Mouse (Mus musculus): ENCODE measurements around the gene Olfr463. TPM values are rescaled to one million over a fixed set of nuclear protein-coding genes. Genes with fewer than 3 reads are reported as not detected.
A peak's percentile ranks its signal among the peaks of the same experiment; 100 is the strongest.

The Olfr463 gene
- polyA plus RNA-seq (2012; fragmentation: generic; extraction: Trizol), result not detected

DNA sequence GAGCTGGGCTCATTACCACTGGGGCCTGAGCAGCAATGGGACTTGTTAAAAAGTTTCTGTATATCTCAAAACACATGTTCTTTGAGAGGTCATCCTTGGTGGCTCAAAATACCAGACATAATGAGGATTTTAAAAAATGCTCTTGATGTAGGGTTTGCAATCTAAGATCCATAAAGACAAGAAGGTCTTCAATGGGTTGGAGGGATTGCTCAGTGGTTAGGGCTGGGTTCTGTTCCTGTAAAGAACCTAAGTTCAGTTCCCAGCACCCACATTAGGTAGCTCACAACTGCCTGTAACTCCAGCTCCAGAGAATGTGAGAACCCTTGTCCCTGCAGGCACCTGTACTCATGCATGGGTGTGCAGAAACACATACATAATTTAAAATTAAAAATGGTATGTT is at the start of gene Olfr463:
Gene Olfr463, minus strand, starts transcription at position 101 of the 400 bp plus-strand sequence.
- no peak within 1 kb of the TSS for H3ac ChIP-seq (ENCODE audit: control insufficient read depth, insufficient read length)
- H3K4me3 ChIP-seq, result no peak within 1 kb of the TSS
- peaks cover 31% of the 10 kb centered on the region for H3K27me3 ChIP-seq (ENCODE audit: control insufficient read depth, insufficient read depth, insufficient read length)
- H3K36me3 ChIP-seq (ENCODE audit: control insufficient read depth, insufficient read depth), result no peaks in the 10 kb centered on the region
- TF ChIP-seq MAX (IDR thresholded peaks at IDR 0.05; ENCODE audit: low read depth) (no peak), E2F4 (IDR thresholded peaks at IDR 0.05; ENCODE audit: insufficient read depth) (no peak), USF1 (IDR thresholded peaks at IDR 0.05; ENCODE audit: low read depth) (no peak), POLR2AphosphoS2 (IDR thresholded peaks at IDR 0.05; ENCODE audit: insufficient read length, low read depth) (no peak), POLR2A (IDR thresholded peaks at IDR 0.05; ENCODE audit: insufficient read length, low read depth) (no peak), REST (IDR thresholded peaks at IDR 0.05; ENCODE audit: insufficient read depth, insufficient read length) (no peak), TCF12 (IDR thresholded peaks at IDR 0.05; ENCODE audit: insufficient read depth, poor library complexity, severe bottlenecking) (no peak), SRF (IDR thresholded peaks at IDR 0.05; ENCODE audit: control insufficient read depth, insufficient read length, low read depth) (no peak), TCF3 (IDR thresholded peaks at IDR 0.05; ENCODE audit: insufficient read length, low read depth) (no peak), CEBPB (IDR thresholded peaks at IDR 0.05; ENCODE audit: insufficient read depth, poor library complexity, severe bottlenecking) (no peak), MYOG (IDR thresholded peaks at IDR 0.05; ENCODE audit: control insufficient read depth in 1 of 3, insufficient read depth in 1 of 3, insufficient read length in 2 of 3, low read depth in 2 of 3) (no peak), MYOD1 (IDR thresholded peaks at IDR 0.05; ENCODE audit: control insufficient read depth in 1 of 3, insufficient read length in 2 of 3, low read depth in 2 of 3) (no peak)
- H3K4me2 ChIP-seq (ENCODE audit: low read depth), result no peak within 1 kb of the TSS
- no peaks in the 10 kb centered on the region for H3K79me2 ChIP-seq (ENCODE audit: control insufficient read depth, insufficient read depth)

DNA sequence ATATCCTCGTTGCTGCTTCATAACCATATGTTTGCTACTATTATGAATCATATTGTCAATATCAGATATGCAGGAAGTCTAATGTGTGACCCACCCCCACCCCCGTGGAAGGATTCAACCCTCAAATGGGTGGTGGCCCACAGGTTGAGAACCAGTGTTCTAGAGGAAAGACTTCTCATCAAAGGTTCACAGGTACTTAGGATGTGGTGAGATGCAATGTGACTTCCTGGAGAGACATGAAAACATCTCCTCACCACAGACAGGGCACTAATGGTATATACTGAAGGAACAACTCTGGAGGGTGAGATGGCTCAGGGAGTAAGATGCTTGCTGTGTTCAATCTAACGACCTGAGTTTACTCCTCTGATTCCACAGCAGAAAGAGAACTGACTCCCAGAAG is 38.3 kb upstream of the Olfr463 start:
- no peak for TF ChIP-seq POLR2AphosphoS2 (IDR thresholded peaks at IDR 0.05; ENCODE audit: insufficient read length, low read depth)
- no peak for TF ChIP-seq MYOG (IDR thresholded peaks at IDR 0.05; ENCODE audit: control insufficient read depth in 1 of 3, insufficient read depth in 1 of 3, insufficient read length in 2 of 3, low read depth in 2 of 3)
- TF ChIP-seq TCF3 (IDR thresholded peaks at IDR 0.05; ENCODE audit: insufficient read length, low read depth), result no peak
- TF ChIP-seq MAX (IDR thresholded peaks at IDR 0.05; ENCODE audit: low read depth), result no peak
- TF ChIP-seq POLR2A (IDR thresholded peaks at IDR 0.05; ENCODE audit: insufficient read length, low read depth), result no peak
- TF ChIP-seq TCF12 (IDR thresholded peaks at IDR 0.05; ENCODE audit: insufficient read depth, poor library complexity, severe bottlenecking), result no peak
- no peak for TF ChIP-seq CEBPB (IDR thresholded peaks at IDR 0.05; ENCODE audit: insufficient read depth, poor library complexity, severe bottlenecking)
- Histone ChIP-seq H3K4me2 (ENCODE audit: low read depth) (no peak overlapping the region), H3K27me3 (ENCODE audit: control insufficient read depth, insufficient read depth, insufficient read length) (no peaks in the 10 kb centered on the region), H3K4me3 (no peak overlapping the region), H3K36me3 (ENCODE audit: control insufficient read depth, insufficient read depth) (no peaks in the 10 kb centered on the region), H3K79me2 (ENCODE audit: control insufficient read depth, insufficient read depth) (no peaks in the 10 kb centered on the region), H3ac (ENCODE audit: control insufficient read depth, insufficient read length) (no peak overlapping the region)

DNA sequence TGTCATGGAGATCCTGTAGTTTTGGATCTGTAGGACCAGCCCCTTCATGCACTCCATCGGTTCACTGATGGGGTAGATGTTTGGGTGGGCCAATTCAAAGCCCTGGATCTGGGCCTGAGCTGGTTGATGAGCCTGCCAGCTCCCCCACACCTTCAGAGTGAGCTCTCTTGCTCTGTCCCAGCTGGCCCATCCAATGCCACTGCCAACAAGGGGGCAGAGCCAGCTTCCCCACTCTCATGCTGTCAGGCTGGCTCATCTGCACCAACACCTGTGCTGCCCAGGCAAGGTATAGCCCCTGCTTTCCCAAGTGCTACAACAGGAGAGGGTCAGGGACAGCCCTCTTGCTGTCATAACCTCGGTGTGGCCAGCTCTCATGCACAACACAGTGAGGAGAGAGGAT is 36.5 kb upstream of the Olfr463 start:
- TF ChIP-seq USF1 (IDR thresholded peaks at IDR 0.05; ENCODE audit: low read depth) (no peak), TCF3 (IDR thresholded peaks at IDR 0.05; ENCODE audit: insufficient read length, low read depth) (no peak), REST (IDR thresholded peaks at IDR 0.05; ENCODE audit: insufficient read depth, insufficient read length) (no peak), MAX (IDR thresholded peaks at IDR 0.05; ENCODE audit: low read depth) (no peak), MYOG (IDR thresholded peaks at IDR 0.05; ENCODE audit: control insufficient read depth in 1 of 3, insufficient read depth in 1 of 3, insufficient read length in 2 of 3, low read depth in 2 of 3) (no peak), MYOD1 (IDR thresholded peaks at IDR 0.05; ENCODE audit: control insufficient read depth in 1 of 3, insufficient read length in 2 of 3, low read depth in 2 of 3) (no peak), POLR2A (IDR thresholded peaks at IDR 0.05; ENCODE audit: insufficient read length, low read depth) (no peak), CEBPB (IDR thresholded peaks at IDR 0.05; ENCODE audit: insufficient read depth, poor library complexity, severe bottlenecking) (no peak), POLR2AphosphoS2 (IDR thresholded peaks at IDR 0.05; ENCODE audit: insufficient read length, low read depth) (no peak), SRF (IDR thresholded peaks at IDR 0.05; ENCODE audit: control insufficient read depth, insufficient read length, low read depth) (no peak), E2F4 (IDR thresholded peaks at IDR 0.05; ENCODE audit: insufficient read depth) (no peak), TCF12 (IDR thresholded peaks at IDR 0.05; ENCODE audit: insufficient read depth, poor library complexity, severe bottlenecking) (no peak)
- no peak overlapping the region for H3K4me2 ChIP-seq (ENCODE audit: low read depth)
- H3K36me3 ChIP-seq (ENCODE audit: control insufficient read depth, insufficient read depth), result no peaks in the 10 kb centered on the region
- no peak overlapping the region for H3ac ChIP-seq (ENCODE audit: control insufficient read depth, insufficient read length)
- H3K27me3 ChIP-seq (ENCODE audit: control insufficient read depth, insufficient read depth, insufficient read length), result no peaks in the 10 kb centered on the region
- H3K4me3 ChIP-seq, result no peak overlapping the region
- H3K79me2 ChIP-seq (ENCODE audit: control insufficient read depth, insufficient read depth), result no peaks in the 10 kb centered on the region

DNA sequence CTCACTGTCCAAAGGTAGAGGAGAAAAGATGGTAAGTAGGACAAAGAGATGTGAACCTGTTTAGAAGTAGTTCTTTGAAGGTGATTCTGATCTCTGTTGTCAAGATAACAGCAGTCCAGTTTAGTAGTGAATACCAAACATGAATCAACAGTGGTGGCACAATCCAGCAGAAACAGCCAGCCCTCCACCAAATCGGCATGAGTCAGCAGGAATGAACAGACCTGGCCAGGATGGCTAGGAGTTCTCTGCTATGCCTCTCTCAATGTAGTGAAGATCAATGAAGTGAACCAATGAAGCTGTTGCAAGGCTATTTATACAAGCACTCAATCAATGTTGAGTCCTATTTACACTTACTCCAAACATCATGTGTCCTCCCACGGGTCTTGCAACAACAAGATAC is 33.2 kb upstream of the Olfr463 start:
- Histone ChIP-seq H3K79me2 (ENCODE audit: control insufficient read depth, insufficient read depth) (no peaks in the 10 kb centered on the region), H3K27me3 (ENCODE audit: control insufficient read depth, insufficient read depth, insufficient read length) (no peaks in the 10 kb centered on the region), H3K4me2 (ENCODE audit: low read depth) (no peak overlapping the region), H3K36me3 (ENCODE audit: control insufficient read depth, insufficient read depth) (no peaks in the 10 kb centered on the region), H3ac (ENCODE audit: control insufficient read depth, insufficient read length) (no peak overlapping the region), H3K4me3 (no peak overlapping the region)
- no peak for TF ChIP-seq MYOG (IDR thresholded peaks at IDR 0.05; ENCODE audit: control insufficient read depth in 1 of 3, insufficient read depth in 1 of 3, insufficient read length in 2 of 3, low read depth in 2 of 3)
- TF ChIP-seq TCF3 (IDR thresholded peaks at IDR 0.05; ENCODE audit: insufficient read length, low read depth), result no peak
- TF ChIP-seq POLR2A (IDR thresholded peaks at IDR 0.05; ENCODE audit: insufficient read length, low read depth), result no peak
- no peak for TF ChIP-seq E2F4 (IDR thresholded peaks at IDR 0.05; ENCODE audit: insufficient read depth)
- no peak for TF ChIP-seq REST (IDR thresholded peaks at IDR 0.05; ENCODE audit: insufficient read depth, insufficient read length)
- TF ChIP-seq USF1 (IDR thresholded peaks at IDR 0.05; ENCODE audit: low read depth), result no peak
- TF ChIP-seq SRF (IDR thresholded peaks at IDR 0.05; ENCODE audit: control insufficient read depth, insufficient read length, low read depth), result no peak
- no peak for TF ChIP-seq POLR2AphosphoS2 (IDR thresholded peaks at IDR 0.05; ENCODE audit: insufficient read length, low read depth)
- no peak for TF ChIP-seq MYOD1 (IDR thresholded peaks at IDR 0.05; ENCODE audit: control insufficient read depth in 1 of 3, insufficient read length in 2 of 3, low read depth in 2 of 3)
- no peak for TF ChIP-seq MAX (IDR thresholded peaks at IDR 0.05; ENCODE audit: low read depth)

DNA sequence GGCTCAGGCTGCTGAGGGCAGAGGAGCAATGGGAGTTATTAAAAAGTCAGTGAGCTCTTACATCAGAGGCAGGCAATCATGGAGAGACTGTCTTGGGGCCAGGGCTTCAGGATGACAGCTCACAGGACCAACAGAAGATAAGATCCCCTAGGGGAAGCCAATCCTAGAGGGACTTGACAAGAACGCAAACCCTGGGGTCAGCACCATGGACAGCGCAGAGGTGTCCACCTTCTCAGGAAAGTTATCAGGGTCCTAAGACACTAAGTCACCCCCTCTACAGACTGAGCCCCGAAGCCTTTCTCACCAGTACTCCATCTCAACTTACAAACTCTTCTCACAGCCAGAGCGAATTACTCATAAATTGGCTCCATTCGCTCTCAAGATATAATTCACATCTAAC is 23.8 kb upstream of the Olfr463 start, which contains the start of gene Olfr464:
Gene Olfr464, minus strand, starts transcription at position 2 of the 400 bp plus-strand sequence.
- Histone ChIP-seq H3ac (ENCODE audit: control insufficient read depth, insufficient read length) (no peak within 1 kb of the TSS), H3K4me3 (no peak within 1 kb of the TSS), H3K36me3 (ENCODE audit: control insufficient read depth, insufficient read depth) (no peaks in the 10 kb centered on the region), H3K79me2 (ENCODE audit: control insufficient read depth, insufficient read depth) (no peaks in the 10 kb centered on the region), H3K4me2 (ENCODE audit: low read depth) (no peak within 1 kb of the TSS), H3K27me3 (ENCODE audit: control insufficient read depth, insufficient read depth, insufficient read length) (peaks cover 4% of the 10 kb centered on the region)
- TF ChIP-seq E2F4 (IDR thresholded peaks at IDR 0.05; ENCODE audit: insufficient read depth) (no peak), REST (IDR thresholded peaks at IDR 0.05; ENCODE audit: insufficient read depth, insufficient read length) (peak; percentile 88)
